Mouse (Mus musculus) CH12.LX (cell line): ENCODE data around the gene Crym.

Experiments used
- POLR2AphosphoS2 ChIP-seq: IDR thresholded peaks from 2 replicates; pipeline ENCODE4 v1.6.1; 2011; ENCODE audit warnings: low read depth, low read length, improper control_type of control experiment
- RCOR1 ChIP-seq: conservative IDR thresholded peaks from 2 replicates; pipeline ENCODE4 v1.6.1; 2012; ENCODE audit warnings: low read depth, mild to moderate bottlenecking, inconsistent platforms, low read length, improper control_type of control experiment

- no peak for TF ChIP-seq POLR2AphosphoS2
- TF ChIP-seq RCOR1, result no peak
Measured at GRCm38 (mm10) chr7:120182891-120183290, 19.0 kb downstream of the Crym start.
